Mouse (Mus musculus) layer of hippocampus, adult 8-10 months (tissue): Measurements from ENCODE around the gene Tbc1d1. TPM values are rescaled to one million over a fixed set of nuclear protein-coding genes. Genes with fewer than 3 reads are reported as not detected.

Source experiments
- DNase-seq, 2 experiments: peaks; one replicate each; pipeline ENCODE4 v3.0.0; 2022; ENCODE audit warnings: low spot score in 2 of 2
- total RNA-seq, 4 experiments: library from RNA; stranded (reverse); gene quantifications; 2 replicates each; pipeline ENCODE4 v1.2.4; 2022

The Tbc1d1 gene
- total RNA-seq, 4 experiments from 2014 or later = 26.0 to 30.5 (median 28.4) TPM

GRCm38 (mm10) chr5:64236561-64236960 lies 80.5 kb downstream of the Tbc1d1 start:
- no peak for DNase-seq

- DNase-seq = no peak
Measured at GRCm38 (mm10) chr5:64237263-64237662, 81.2 kb downstream of the Tbc1d1 start.

GRCm38 (mm10) chr5:64237693-64238092 lies 81.6 kb downstream of the Tbc1d1 start:
- no peak for DNase-seq

- DNase-seq = no peak
Measured at GRCm38 (mm10) chr5:64238894-64239652, 83.0 kb downstream of the Tbc1d1 start.

GRCm38 (mm10) chr5:64240941-64241682 lies 85.0 kb downstream of the Tbc1d1 start:
- no peak for DNase-seq

GRCm38 (mm10) chr5:64241867-64242266 lies 85.8 kb downstream of the Tbc1d1 start:
- no peak for DNase-seq

GRCm38 (mm10) chr5:64242795-64243455 lies 86.8 kb downstream of the Tbc1d1 start:
- no peak for DNase-seq

- DNase-seq = no peak
Measured at GRCm38 (mm10) chr5:64243666-64244065, 87.6 kb downstream of the Tbc1d1 start.

GRCm38 (mm10) chr5:64244283-64244682 lies 88.2 kb downstream of the Tbc1d1 start:
- no peak for DNase-seq

- DNase-seq = no peak
Measured at GRCm38 (mm10) chr5:64244745-64245144, 88.6 kb downstream of the Tbc1d1 start.

- DNase-seq = no peak
Measured at GRCm38 (mm10) chr5:64251435-64251834, 95.3 kb downstream of the Tbc1d1 start.

GRCm38 (mm10) chr5:64254278-64254677 lies 98.2 kb downstream of the Tbc1d1 start:
- DNase-seq = no peak

GRCm38 (mm10) chr5:64254988-64255387 lies 98.9 kb downstream of the Tbc1d1 start:
- no peak for DNase-seq

GRCm38 (mm10) chr5:64263348-64263747 lies 107.2 kb downstream of the Tbc1d1 start:
- no peak for DNase-seq

- no peak for DNase-seq
Measured at GRCm38 (mm10) chr5:64263898-64264478, 107.9 kb downstream of the Tbc1d1 start.

GRCm38 (mm10) chr5:64265145-64265544 lies 109.0 kb downstream of the Tbc1d1 start:
- peak in 1 of 2 experiments; percentile 52 for DNase-seq

GRCm38 (mm10) chr5:64265906-64266305 lies 109.8 kb downstream of the Tbc1d1 start:
- DNase-seq = no peak

GRCm38 (mm10) chr5:64266534-64266933 lies 110.4 kb downstream of the Tbc1d1 start:
- no peak for DNase-seq

GRCm38 (mm10) chr5:64267279-64267678 lies 111.2 kb downstream of the Tbc1d1 start:
- no peak for DNase-seq

GRCm38 (mm10) chr5:64269669-64270068 lies 113.6 kb downstream of the Tbc1d1 start:
- DNase-seq = no peak

GRCm38 (mm10) chr5:64273517-64273916 lies 117.4 kb downstream of the Tbc1d1 start:
- DNase-seq = no peak

- no peak for DNase-seq
Measured at GRCm38 (mm10) chr5:64274296-64274695, 118.2 kb downstream of the Tbc1d1 start.
